Mouse (Mus musculus) embryo, embryonic 9.5 days (tissue): ENCODE data around the gene Slc35d1.
A peak's percentile ranks its signal among the peaks of the same experiment; 100 is the strongest.
"Not testable (repeated sequence)": the region's sequence is repeated elsewhere in the genome, so short reads cannot be mapped to it uniquely, and the experiment has no call there.

ENCODE experiments used
- DNase-seq: peaks from one replicate; pipeline ENCODE4 v3.0.0-alpha.2; 2017; ENCODE audit errors: extremely low spot score

The Slc35d1 gene

DNA sequence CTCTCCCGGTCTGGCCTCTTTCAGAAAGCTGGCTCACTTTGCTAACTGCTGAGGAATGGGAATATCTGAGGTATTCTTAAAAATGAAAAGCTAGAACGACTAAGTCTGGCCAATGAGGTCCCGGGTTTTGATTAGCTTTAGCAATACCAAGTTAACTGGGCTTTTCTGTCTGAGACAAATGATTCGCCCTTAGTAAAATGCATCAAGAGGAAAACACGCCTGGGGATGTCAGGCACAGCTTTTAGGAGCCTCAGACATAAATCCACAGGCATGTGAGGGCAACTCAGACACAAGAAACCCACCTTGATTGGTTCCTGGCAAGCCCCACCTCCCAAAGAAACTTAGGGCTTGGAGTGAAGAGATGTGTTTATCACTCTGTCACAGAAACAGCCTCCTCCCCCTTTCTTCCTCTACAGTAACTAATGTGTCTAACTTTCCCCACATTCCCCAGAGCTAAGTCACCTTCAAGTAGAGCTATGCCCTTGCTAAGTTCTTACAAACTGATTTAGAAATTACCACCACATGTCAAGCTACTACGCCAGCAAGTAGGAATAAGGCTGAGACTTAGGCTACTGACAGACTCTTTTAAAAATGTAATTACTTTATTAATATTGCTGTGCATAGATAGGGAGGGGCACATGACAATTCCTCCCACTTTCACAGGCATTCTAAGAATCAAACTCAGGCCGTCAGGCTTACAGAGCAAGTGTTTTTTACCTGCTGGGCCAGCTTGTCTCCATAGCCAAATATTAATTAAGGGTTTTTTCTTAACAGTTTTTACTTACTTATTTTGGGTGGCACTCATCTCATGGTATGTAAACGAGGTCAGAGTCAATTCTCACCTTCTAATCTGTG, 26.0 kb downstream of the Slc35d1 start:
- no peak for DNase-seq

DNA sequence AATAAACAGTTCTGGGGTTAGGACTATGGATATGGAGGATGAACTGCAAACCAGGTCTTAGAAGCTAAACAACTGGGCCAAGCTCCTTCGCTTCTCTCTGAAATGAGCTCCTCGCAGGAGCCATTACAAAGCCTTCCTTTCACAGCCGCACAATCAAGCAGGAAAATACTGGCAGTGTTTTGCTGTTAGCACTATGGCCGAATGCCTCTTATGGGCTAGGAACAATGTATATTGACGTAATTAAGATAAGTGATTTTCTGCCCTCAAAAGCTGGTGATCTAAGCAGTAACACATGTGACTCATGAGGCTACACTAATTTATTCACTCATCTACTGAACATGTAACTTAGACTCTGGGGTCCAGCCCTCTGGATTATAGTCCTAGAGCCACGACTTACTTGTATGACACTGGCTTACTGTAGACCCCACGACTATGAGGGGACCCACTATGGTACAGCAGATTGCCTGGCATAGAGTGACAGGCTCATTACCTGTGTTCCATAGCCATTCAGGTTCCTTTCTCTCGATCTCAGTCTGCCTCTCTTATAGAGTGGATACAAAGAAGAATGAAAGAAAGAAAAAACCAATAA, 34.6 kb downstream of the Slc35d1 start:
- DNase-seq = no peak

DNA sequence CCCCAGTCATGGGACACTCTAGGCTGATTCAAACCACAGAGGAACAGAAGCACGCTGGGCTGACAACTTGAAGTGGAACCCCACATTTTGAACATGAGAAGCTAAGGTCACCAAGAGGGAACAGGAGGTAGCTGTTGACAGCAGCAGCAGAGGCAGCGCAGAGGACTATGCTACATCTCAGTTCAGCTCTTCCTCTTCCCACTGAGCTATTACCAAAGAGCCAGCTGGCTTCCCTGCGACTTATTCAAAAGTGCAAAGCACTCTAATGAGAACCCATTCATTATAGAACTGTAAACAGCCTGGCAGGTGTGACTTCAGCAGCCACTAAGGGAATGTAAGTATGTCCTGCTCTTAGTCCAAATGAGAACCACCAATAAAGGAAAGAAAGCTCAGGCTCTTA, 35.4 kb downstream of the Slc35d1 start:
- DNase-seq = no peak

DNA sequence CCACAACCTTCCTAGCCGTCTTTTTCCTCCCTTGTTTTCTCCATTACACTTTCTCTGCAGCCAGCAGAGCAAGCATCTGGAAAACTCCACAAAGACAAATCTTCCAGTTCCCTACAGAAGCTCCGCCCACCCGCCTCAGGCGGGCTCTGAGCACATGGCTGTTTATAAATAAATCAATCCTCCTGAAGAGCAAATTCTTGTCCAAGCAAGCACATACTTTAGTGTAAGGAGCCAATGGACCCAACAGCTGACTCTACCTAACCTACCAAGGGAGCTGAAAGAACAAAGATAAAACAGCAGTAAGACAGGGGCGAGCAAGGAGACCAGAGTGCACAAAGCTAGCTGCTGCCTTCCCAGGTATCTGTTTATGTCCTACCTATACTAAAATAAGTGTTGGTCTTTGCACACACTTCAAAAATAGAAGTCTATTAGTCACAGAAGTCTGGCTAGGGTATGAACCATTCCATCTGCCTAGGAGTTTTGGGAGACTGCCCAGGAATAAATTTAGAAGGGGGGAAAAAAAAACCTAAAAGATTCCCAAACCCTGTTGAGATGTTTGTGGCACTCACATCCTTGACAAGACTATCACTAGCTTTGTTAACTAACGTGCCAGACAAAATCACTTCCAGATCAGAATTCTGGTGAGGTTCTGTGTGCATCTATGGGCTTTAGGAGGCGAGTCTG, 36.2 kb downstream of the Slc35d1 start:
- DNase-seq = no peak

DNA sequence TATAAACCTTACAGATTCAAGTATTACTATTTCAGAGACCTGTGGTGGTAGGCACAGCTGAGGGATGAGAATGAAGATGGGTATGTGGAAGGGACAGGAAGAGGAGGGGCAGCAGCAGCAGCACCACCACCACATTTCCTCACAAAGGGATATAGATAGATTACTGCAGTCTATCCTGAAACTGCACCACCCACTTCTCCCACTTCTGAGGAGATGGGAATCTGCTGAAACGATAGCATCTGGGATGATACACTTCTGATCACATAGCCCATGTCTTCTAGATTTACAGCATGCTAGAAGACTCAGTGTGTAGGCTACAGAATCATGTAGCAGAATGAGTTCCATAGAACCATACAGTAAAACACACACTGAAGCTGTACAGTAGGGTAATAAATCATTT, 37.3 kb downstream of the Slc35d1 start:
- DNase-seq = no peak

DNA sequence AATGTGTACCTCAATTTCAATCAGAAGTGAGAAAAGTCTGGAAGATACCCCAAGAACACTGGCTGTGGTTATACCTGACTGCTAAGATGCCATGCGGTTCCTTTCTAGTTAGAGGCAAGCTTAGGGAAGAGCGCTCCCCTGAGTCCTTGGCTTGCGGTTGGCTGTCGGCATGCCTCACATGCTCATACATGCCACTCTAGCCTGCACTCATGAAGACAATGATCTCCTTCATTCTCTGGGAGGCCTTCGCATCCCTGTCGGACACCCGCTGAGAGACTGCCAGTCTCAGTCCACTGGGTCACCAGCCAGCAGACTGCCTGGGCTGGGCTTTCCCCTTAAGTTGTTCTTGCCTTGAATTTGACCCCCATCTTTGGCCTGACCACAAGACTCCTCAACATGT, 41.0 kb downstream of the Slc35d1 start:
- no peak for DNase-seq

DNA sequence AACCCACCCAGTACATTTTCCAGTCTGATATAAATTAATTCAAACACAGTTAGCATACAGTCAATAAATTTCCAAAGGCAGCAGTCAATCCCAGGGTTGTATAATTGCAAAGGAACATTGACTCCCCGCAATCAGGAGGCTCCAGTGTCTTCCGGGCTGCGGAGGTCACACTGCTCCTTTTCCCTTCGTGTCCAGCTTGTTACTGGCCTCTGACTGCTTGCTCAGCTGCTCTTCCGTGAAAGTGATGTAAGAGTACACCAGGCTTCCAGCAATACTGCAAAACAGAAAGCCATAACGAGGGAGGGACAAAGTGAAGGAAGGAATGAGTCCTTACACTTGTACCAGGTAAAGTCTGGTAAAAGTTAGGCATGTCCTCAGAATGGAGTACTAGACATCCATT, 41.5 kb downstream of the Slc35d1 start:
- no peak for DNase-seq

DNA sequence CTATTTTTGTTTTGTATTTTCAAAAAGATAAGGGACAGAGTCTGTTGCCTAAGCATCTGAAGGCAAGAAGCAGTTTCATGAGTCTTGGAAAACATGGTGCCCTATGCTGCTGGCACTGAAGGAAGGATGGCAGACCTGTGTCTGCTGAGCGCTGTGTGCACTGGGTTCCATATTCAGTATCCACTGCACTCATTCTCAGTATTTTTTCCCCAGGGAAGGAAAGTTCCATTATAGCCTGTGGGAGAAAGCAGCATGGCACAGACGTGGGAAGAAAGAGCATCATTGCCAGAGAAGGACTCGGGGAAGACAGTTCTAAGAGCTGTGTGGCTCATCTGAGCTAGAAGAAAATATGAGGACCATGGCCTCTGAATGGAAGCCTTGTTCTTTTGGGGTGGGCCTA, 43.7 kb downstream of the Slc35d1 start:
- no peak for DNase-seq

DNA sequence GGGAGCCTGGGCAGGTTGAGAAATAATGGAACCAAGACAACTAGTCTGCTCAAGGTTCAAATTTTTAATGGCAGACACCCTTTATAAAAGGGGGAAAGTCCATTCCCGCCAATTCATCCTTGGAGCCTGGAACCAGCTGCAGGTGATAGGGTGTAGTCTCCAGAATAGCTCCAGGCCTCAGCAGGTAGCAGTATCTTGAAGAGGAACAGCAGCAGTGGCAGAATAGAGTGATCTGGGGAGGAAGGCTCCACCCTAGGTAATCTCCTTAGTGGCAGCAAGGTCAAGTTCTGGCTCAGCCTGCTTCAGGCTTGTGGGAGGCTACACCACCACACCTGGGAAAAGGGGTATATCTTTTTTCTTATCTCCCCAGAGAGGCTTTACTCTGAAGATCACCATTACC, 48.8 kb downstream of the Slc35d1 start:
- DNase-seq = not testable (repeated sequence)

DNA sequence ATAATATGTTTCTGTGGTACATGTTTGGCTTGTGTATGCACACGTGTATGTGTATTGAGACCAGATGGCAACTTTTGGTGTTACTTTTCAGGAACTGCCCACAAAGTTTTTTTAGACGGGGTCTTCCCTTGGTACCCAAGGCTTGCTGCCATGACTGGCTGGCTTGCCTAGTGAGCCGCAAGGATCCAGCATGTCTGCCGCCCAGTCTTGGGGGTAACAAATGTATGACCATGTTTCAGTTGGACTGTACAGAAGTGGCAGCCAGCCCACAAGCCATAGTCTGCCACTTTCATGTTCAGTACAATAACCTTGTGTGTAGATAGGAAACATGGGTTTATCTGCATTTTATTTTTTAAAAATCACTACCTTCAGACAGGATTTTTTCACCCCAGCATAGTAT, 56.2 kb downstream of the Slc35d1 start:
- no peak for DNase-seq

DNA sequence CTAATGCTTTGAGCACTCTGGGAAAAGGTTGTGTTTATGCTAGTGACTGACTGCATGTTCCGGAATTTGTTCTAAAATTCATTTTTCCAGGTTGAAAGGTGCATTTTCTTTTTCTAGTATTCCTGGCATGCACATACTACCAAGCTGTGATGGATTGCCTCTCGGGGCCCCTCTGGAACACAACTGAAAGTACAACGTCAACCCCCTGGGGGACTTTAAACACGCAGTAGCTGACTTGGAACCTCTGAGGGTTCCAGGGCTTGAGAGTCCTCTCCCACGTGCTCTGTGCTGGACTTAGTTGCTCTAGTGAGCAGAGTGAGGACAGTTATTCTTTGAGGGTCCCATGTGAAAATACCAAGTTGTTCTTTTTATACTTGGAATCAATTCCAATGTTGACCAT, 63.0 kb downstream of the Slc35d1 start:
- no peak for DNase-seq

DNA sequence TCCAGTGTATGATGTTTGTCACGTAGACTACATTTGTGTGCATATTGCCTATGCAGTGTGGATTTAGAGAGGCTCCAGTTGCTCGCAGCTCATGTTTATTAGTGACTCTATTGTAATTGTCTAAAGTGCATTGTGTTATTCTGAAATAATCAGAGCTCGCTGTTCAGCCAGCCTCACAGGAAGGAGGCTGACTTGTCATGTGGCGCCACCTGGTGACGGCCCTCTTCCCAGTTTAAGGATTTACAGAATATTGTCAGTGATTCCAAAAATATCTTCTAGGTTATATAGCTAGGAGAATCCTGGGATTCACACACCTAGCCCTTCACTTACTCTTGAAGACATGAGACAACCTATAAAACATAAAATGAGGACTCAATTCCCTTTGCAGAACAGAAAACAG, 68.6 kb downstream of the Slc35d1 start:
- DNase-seq = peak; percentile 61

DNA sequence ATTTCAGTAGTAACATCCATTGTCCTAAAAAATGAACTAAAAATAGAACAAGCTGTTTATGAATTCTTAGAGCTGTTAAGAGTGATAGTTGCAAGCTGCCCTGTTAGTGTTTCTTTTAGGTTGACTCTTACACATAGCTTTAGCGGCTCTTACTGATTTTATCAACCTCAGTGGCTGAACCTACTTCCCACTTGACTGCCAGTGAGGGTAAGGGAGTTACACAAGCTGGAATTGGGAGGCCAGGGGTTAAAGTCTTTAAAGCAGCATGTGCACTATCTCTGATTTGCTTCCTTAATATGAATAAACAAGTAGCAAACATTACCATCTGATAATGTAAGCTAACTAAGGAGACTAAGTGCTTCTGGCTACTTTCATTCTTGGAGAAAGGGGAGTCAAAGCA, 78.0 kb downstream of the Slc35d1 start:
- no peak for DNase-seq

DNA sequence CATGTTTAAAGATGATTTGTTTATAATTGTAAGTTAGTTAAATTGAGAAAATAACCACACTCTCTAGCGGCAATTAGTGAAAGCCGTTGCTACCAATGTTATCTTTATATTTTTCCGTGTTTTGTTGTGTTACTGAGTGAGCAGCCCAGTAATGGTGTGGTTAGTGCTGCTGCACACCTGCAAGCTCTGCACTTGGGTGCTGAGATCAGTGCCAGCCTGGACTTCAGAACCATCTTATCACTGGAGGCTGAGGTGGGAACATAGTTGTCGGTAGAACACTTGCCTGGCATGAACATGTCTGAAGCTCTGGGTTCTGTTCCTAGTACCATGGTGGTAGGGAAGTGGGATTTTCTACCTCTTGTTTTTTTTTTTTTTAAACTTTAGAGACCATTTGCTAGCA, 88.4 kb downstream of the Slc35d1 start:
- DNase-seq = no peak

DNA sequence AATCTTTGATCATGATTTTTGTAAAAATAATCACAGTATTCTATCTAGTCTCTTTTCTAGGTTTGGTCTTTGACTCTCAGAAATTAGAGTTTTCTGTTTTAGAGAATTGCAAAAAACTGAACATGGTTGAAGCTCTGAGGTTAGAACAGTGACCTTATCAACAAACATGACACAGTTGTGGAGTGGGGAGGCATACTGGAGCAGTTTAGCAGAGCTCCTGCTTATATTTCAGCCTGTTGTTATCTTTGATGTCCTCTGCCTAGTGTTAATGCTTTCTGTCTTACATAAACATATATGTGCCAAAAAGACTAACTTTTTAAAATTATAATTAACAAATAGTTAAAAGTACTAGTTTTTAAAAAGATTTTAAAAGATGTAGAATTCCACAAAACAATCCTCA, 91.4 kb downstream of the Slc35d1 start:
- no peak for DNase-seq

DNA sequence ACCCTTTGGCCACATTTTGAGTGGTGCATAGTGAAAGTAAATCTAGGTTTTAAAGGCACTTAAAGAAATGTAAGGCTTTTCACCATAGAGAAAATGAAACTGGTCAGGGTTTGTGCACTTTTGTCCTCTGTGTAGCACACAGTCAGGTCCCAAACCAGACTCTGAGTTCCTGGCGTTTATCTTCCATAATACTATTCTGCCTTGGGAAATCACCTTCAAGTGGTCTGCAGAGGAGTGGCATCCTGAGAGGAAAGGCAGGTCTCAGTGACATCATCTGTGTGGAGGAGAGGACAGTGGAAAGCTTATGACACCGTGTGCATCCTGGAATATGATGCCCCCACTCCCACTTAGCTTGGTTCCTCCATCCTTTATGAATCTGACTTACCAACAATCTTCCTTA, 91.9 kb downstream of the Slc35d1 start:
- no peak for DNase-seq

DNA sequence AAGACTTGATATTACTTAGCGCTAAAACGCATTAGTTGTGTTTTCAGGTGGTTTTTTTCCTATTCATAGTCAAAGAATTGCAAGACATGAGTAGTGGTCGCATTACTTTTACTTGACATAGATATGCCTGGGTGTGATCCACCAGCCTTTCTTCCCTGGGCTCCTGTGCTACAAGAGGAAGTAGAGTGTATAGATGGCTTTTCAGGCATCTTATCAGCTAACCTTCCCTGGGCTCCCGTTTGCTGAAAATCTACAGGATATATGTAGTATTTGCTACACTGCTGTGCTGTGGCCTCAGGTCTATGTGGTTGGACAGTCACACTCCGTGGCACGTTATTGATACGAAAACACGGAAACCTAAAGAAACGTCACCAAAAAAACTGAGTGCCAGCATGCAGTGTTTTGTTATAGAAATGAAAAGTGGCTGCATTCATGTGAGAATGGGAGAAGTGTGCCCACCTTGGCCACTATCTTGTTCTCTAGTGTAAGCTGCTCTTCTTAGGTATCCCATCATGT, 94.0 kb downstream of the Slc35d1 start:
- DNase-seq = no peak
